Comparison of ENCODE assay signal across 29 mouse cellular contexts in genomic region chr13:103238034-103238705, GRCm38 (mm10).
A peak's percentile ranks its signal among the peaks of the same experiment; 100 is the strongest.
DNase-seq lines count a peak whose midpoint lies in the region; ATAC-seq and TF ChIP-seq lines count a peak whose summit lies in the region.
"Had no signal": no experiment of that assay in that cellular context is flagged by ENCODE, and none has a peak within 500 bp of the region (broad histone marks: within the 10 kb centered on the region; RNA-seq: fewer than 3 reads in every experiment).

No protein-coding gene starts in this region.

- 77% methylated on average over 7 of the region's 7 CpGs for WGBS in liver, postnatal 0 days (ENCODE audit: insufficient replicate concordance)
- 86% methylated on average over 7 of the region's 7 CpGs for WGBS in liver, embryonic 11.5 days
- WGBS in kidney, embryonic 14.5 days: 76% methylated on average over 7 of the region's 7 CpGs
- 97% methylated on average over 7 of the region's 7 CpGs for WGBS in cerebellum, adult 2 months

- H3K27me3 ChIP-seq in liver, postnatal 0 days (ENCODE audit: insufficient read depth, low read length): no peaks in the 10 kb centered on the region
- H3K27me3 ChIP-seq in liver, embryonic 11.5 days (replicated peaks; ENCODE audit: control insufficient read depth, insufficient read depth, low read length): no peaks in the 10 kb centered on the region
- no peaks in the 10 kb centered on the region for H3K27me3 ChIP-seq in kidney, embryonic 14.5 days (ENCODE audit: control insufficient read depth, insufficient read depth, low read length)
- no peaks in the 10 kb centered on the region for H3K27me3 ChIP-seq in cerebellum, adult 2 months (ENCODE audit: control insufficient read depth, insufficient read depth, low read length)
- H3K27me3 ChIP-seq: forebrain, embryonic 13.5 days; heart, embryonic 12.5 days; hindbrain, embryonic 13.5 days; limb, embryonic 15.5 days; midbrain, embryonic 15.5 days had no signal

- H3K9me3 ChIP-seq in liver, postnatal 0 days (ENCODE audit: low read length): no peaks in the 10 kb centered on the region
- H3K9me3 ChIP-seq in liver, embryonic 11.5 days (ENCODE audit: control insufficient read depth, low read length): no peaks in the 10 kb centered on the region
- no peaks in the 10 kb centered on the region for H3K9me3 ChIP-seq in kidney, embryonic 14.5 days (ENCODE audit: control insufficient read depth, low read length)
- H3K9me3 ChIP-seq: forebrain, embryonic 13.5 days; heart, embryonic 12.5 days; limb, embryonic 10.5 days; limb, embryonic 15.5 days; midbrain, embryonic 10.5 days; midbrain, embryonic 15.5 days had no signal

- no peak overlapping the region for H3K4me3 ChIP-seq in liver, postnatal 0 days (ENCODE audit: low read depth, low read length)
- H3K4me3 ChIP-seq in liver, embryonic 11.5 days (ENCODE audit: low read depth, low read length): no peak overlapping the region
- no peak overlapping the region for H3K4me3 ChIP-seq in kidney, embryonic 14.5 days (ENCODE audit: low read length)
- H3K4me3 ChIP-seq in cerebellum, adult 2 months (replicated peaks; ENCODE audit: insufficient read depth, low read depth, low read length): no peak overlapping the region
- H3K4me3 ChIP-seq: forebrain, embryonic 13.5 days; heart, embryonic 12.5 days; hindbrain, embryonic 13.5 days; layer of hippocampus, adult 2 months; limb, embryonic 10.5 days; limb, embryonic 15.5 days; midbrain, embryonic 10.5 days; midbrain, embryonic 15.5 days had no signal

- TF ChIP-seq EP300 in liver, postnatal 0 days (IDR thresholded peaks at IDR 0.05; ENCODE audit: low read depth): no peak

- no peak for DNase-seq in liver, postnatal 0 days
- DNase-seq in liver, embryonic 11.5 days (ENCODE audit: low spot score): no peak
- peak; percentile 79 for DNase-seq in kidney, postnatal 14 days
- DNase-seq in urinary bladder, postnatal 4 days (ENCODE audit: low spot score in 2 of 2): no peak
- DNase-seq in MN1 (ENCODE audit: low spot score): no peak
- no peak for DNase-seq in cerebellum, adult 2 months
- DNase-seq in heart, adult 18-20 months: no peak
- DNase-seq: adrenal gland, adult 2 months; adrenal gland, postnatal 36 days; cerebellum, adult 8-10 months; cerebellum, postnatal 36 days; gastrocnemius, postnatal 14 days; heart, postnatal 4 days; lung, embryonic 14.5 days; lung, postnatal 14 days; right cerebral cortex, adult 18-20 months; spleen, adult 18-20 months; thymus, postnatal 25 days had no signal

- H3K27ac ChIP-seq in liver, postnatal 0 days (ENCODE audit: low read depth): no peak overlapping the region
- no peak overlapping the region for H3K27ac ChIP-seq in liver, embryonic 11.5 days (ENCODE audit: low read depth, low read length)
- H3K27ac ChIP-seq in kidney, embryonic 14.5 days (ENCODE audit: low read depth, low read length): peak overlapping the region; percentile 69; the same call in 1 of the 2 replicates
- H3K27ac ChIP-seq in cerebellum, adult 2 months (ENCODE audit: insufficient read depth, low read length): no peak overlapping the region
- H3K27ac ChIP-seq: forebrain, embryonic 13.5 days; hindbrain, embryonic 13.5 days; layer of hippocampus, adult 2 months; limb, embryonic 10.5 days; limb, embryonic 15.5 days; liver, embryonic 14.5 days; midbrain, embryonic 10.5 days; midbrain, embryonic 15.5 days had no signal

- peaks cover 3% of the 10 kb centered on the region; the same call in 1 of the 2 replicates for H3K4me1 ChIP-seq in liver, postnatal 0 days (ENCODE audit: insufficient read depth)
- H3K4me1 ChIP-seq in liver, embryonic 11.5 days (replicated peaks; ENCODE audit: control insufficient read depth, insufficient read depth, low read length): no peaks in the 10 kb centered on the region
- no peaks in the 10 kb centered on the region for H3K4me1 ChIP-seq in kidney, embryonic 14.5 days (ENCODE audit: control insufficient read depth, insufficient read depth, low read length)
- no peaks in the 10 kb centered on the region for H3K4me1 ChIP-seq in cerebellum, adult 2 months (ENCODE audit: control insufficient read depth, insufficient read depth, low read length)
- H3K4me1 ChIP-seq: forebrain, embryonic 13.5 days; heart, embryonic 12.5 days; hindbrain, embryonic 13.5 days; limb, embryonic 15.5 days; midbrain, embryonic 10.5 days; midbrain, embryonic 15.5 days had no signal

- peak; percentile 70 for ATAC-seq in liver, postnatal 0 days
- no peak for ATAC-seq in liver, embryonic 11.5 days (replicated peaks; ENCODE audit: low FRiP score)
- peak; percentile 78; the same call in 1 of the 2 replicates for ATAC-seq in kidney, embryonic 14.5 days (ENCODE audit: low FRiP score, low TSS enrichment)
- ATAC-seq: forebrain, embryonic 13.5 days; intestine, embryonic 16.5 days; midbrain, embryonic 15.5 days had no signal

- no peaks in the 10 kb centered on the region for H3K36me3 ChIP-seq in liver, postnatal 0 days (replicated peaks; ENCODE audit: insufficient read depth, low read length)
- H3K36me3 ChIP-seq in liver, embryonic 11.5 days (ENCODE audit: control insufficient read depth, insufficient read depth, low read length): no peaks in the 10 kb centered on the region
- H3K36me3 ChIP-seq in kidney, embryonic 14.5 days (ENCODE audit: control insufficient read depth, insufficient read depth, low read length): no peaks in the 10 kb centered on the region
- H3K36me3 ChIP-seq: heart, embryonic 12.5 days; hindbrain, embryonic 13.5 days; limb, embryonic 10.5 days; limb, embryonic 15.5 days; midbrain, embryonic 10.5 days; midbrain, embryonic 15.5 days had no signal

- H3K4me2 ChIP-seq in liver, postnatal 0 days (ENCODE audit: low read depth, low read length): no peak overlapping the region
- no peak overlapping the region for H3K4me2 ChIP-seq in liver, embryonic 11.5 days
- H3K4me2 ChIP-seq in kidney, embryonic 14.5 days (replicated peaks; ENCODE audit: low read depth, low read length): no peak overlapping the region
- H3K4me2 ChIP-seq: forebrain, embryonic 13.5 days; heart, embryonic 12.5 days; hindbrain, embryonic 13.5 days; limb, embryonic 15.5 days; lung, embryonic 14.5 days; midbrain, embryonic 15.5 days had no signal

- TF ChIP-seq CTCF in liver, postnatal 0 days (IDR thresholded peaks at IDR 0.05; ENCODE audit: low read depth): no peak
- no peak for TF ChIP-seq CTCF in cerebellum, adult 2 months (IDR thresholded peaks at IDR 0.05; ENCODE audit: borderline replicate concordance, insufficient read depth, low read depth, low read length)

- no peak for TF ChIP-seq POLR2A in cerebellum, adult 2 months (IDR thresholded peaks at IDR 0.05; ENCODE audit: borderline replicate concordance, insufficient read depth, low read length)

- no peak overlapping the region for H3K9ac ChIP-seq in liver, postnatal 0 days (replicated peaks)
- H3K9ac ChIP-seq in liver, embryonic 11.5 days (ENCODE audit: low read depth, low read length): no peak overlapping the region
- H3K9ac ChIP-seq in kidney, embryonic 14.5 days (ENCODE audit: low read depth, low read length): no peak overlapping the region
- H3K9ac ChIP-seq: forebrain, embryonic 13.5 days; heart, embryonic 12.5 days; hindbrain, embryonic 13.5 days; limb, embryonic 15.5 days; liver, embryonic 14.5 days; lung, embryonic 14.5 days; midbrain, embryonic 15.5 days had no signal
